Mouse (Mus musculus) heart, embryonic 13.5 days (tissue): ENCODE measurements around the gene Slc3a2. TPM values are rescaled to one million over a fixed set of nuclear protein-coding genes. Genes with fewer than 3 reads are reported as not detected.

Source experiments
- ATAC-seq: fragments of 200-750 bp; cut with Nextera tagmentation; 2 replicates; pipeline ENCODE4 v1.8.0; 2017; ENCODE audit warnings: moderate TSS enrichment; ENCODE audit not compliant: insufficient number of reproducible peaks, low FRiP score, low TSS enrichment; ENCODE audit errors: extremely low read depth
- H3K27ac ChIP-seq: fragments of 300-500 bp; sonication (generic); replicated peaks from 2 replicates; pipeline ENCODE4 v1.5.1; 2015; ENCODE audit warnings: moderate library complexity, mild to moderate bottlenecking, inconsistent platforms
- H3K27me3 ChIP-seq: fragments of 300-500 bp; sonication (generic); replicated peaks from 2 replicates; pipeline ENCODE4 v1.6.1; 2015; ENCODE audit warnings: mild to moderate bottlenecking, inconsistent platforms
- H3K36me3 ChIP-seq: fragments of 300-500 bp; sonication (generic); 2 replicates; pipeline ENCODE4 v1.6.1; 2015; ENCODE audit warnings: mild to moderate bottlenecking, inconsistent platforms
- H3K4me1 ChIP-seq: fragments of 300-500 bp; sonication (generic); 2 replicates; pipeline ENCODE4 v1.6.1; 2015; ENCODE audit warnings: inconsistent platforms
- H3K4me2 ChIP-seq: fragments of 300-500 bp; sonication (generic); 2 replicates; pipeline ENCODE4 v1.6.1; 2015; ENCODE audit warnings: inconsistent platforms, mild to moderate bottlenecking, moderate library complexity
- H3K4me3 ChIP-seq: fragments of 300-500 bp; sonication (generic); 2 replicates; pipeline ENCODE4 v1.5.1; 2015; ENCODE audit warnings: moderate library complexity, mild to moderate bottlenecking, inconsistent platforms
- H3K9ac ChIP-seq: fragments of 300-500 bp; sonication (generic); 2 replicates; pipeline ENCODE4 v1.6.1; 2015; ENCODE audit warnings: inconsistent platforms, mild to moderate bottlenecking, moderate library complexity
- H3K9me3 ChIP-seq: fragments of 300-500 bp; sonication (generic); 2 replicates; pipeline ENCODE4 v1.6.1; 2016; ENCODE audit warnings: inconsistent platforms
- WGBS: fragments of 180-500 bp; shearing (Covaris S2); methylation state at CpG from one replicate; pipeline ENCODE4 v1.1.7; 2015; ENCODE audit warnings: mixed read lengths; 5-methylcytosine and 5-hydroxymethylcytosine counted together
- polyA plus RNA-seq: library from polyadenylated mRNA; unstranded; fragments of >200 nt; fragmentation: Nextera tagmentation; extraction: Ambion mirVana; gene quantifications from 2 replicates; pipeline ENCODE4 v1.2.1, GENCODE M21; 2015

Slc3a2 gene
- polyA plus RNA-seq, 1 experiment from 2014 or later: 72.8 TPM

GRCm38 (mm10) chr19:8715868-8716766 is 7.1 kb downstream of the Slc3a2 start:
- Histone ChIP-seq H3K27ac (peak overlapping the region; percentile 36; the same call in 1 of the 2 replicates), H3K9me3 (no peaks in the 10 kb centered on the region), H3K27me3 (no peaks in the 10 kb centered on the region), H3K4me2 (peak overlapping the region; percentile 25), H3K36me3 (peaks cover 12% of the 10 kb centered on the region), H3K9ac (0 out of 2 replicates have a peak overlapping the region, but pooled peaks have one; percentile 19), H3K4me3 (peak overlapping the region; percentile 8; the same call in 1 of the 2 replicates), H3K4me1 (peaks cover 23% of the 10 kb centered on the region)
- ATAC-seq: no peak
- WGBS: 67% methylated on average over 10 of the region's 10 CpGs

GRCm38 (mm10) chr19:8714653-8715481 is 8.3 kb downstream of the Slc3a2 start:
- Histone ChIP-seq H3K36me3 (peaks cover 25% of the 10 kb centered on the region), H3K27me3 (no peaks in the 10 kb centered on the region), H3K4me1 (peaks cover 35% of the 10 kb centered on the region), H3K27ac (peak overlapping the region; percentile 62), H3K9ac (peak overlapping the region; percentile 24; the same call in 1 of the 2 replicates), H3K4me2 (peak overlapping the region; percentile 86), H3K9me3 (no peaks in the 10 kb centered on the region), H3K4me3 (peak overlapping the region; percentile 94; the same call in 1 of the 2 replicates)
- 66% methylated on average over 10 of the region's 10 CpGs for WGBS
- no peak for ATAC-seq

DNA sequence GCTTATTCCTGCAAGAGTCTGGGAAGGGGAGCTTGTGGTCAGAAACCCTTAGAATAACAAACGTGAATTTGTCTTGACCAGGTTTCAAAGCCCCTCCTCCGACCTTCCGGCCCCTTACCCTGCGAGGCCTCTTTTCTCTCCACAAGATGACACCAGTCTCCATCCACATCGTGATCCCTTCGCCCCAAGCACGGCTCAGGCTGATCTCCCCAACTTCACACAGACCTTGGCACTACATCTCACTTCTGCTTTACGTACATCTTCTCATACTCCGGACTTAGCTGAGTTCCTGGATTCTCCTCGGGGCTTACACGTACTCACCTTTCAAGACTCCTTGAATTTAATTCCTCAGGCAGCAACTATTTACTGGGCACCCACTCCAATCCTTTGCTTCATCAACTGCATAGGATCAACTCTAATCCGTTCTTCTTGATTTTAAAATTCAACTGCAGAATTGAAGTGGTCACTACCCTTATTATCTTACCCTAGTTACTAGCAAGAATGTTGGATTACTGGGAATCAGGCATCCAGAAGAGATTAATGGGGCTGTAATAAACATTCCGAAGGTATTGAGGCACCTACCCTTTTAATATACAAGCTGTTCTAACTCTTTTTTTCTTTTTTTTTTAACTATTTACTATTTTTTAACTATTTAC is 9.0 kb downstream of the Slc3a2 start:
- H3K36me3 ChIP-seq: peaks cover 32% of the 10 kb centered on the region
- H3K9ac ChIP-seq: peak overlapping the region; percentile 96
- H3K27ac ChIP-seq: peak overlapping the region; percentile 97
- no peaks in the 10 kb centered on the region for H3K9me3 ChIP-seq
- peak overlapping the region; percentile 94 for H3K4me3 ChIP-seq
- no peaks in the 10 kb centered on the region for H3K27me3 ChIP-seq
- 7% methylated on average over 13 of the region's 13 CpGs for WGBS
- ATAC-seq: no peak
- H3K4me1 ChIP-seq: peaks cover 35% of the 10 kb centered on the region
- H3K4me2 ChIP-seq: peak overlapping the region; percentile 86

DNA sequence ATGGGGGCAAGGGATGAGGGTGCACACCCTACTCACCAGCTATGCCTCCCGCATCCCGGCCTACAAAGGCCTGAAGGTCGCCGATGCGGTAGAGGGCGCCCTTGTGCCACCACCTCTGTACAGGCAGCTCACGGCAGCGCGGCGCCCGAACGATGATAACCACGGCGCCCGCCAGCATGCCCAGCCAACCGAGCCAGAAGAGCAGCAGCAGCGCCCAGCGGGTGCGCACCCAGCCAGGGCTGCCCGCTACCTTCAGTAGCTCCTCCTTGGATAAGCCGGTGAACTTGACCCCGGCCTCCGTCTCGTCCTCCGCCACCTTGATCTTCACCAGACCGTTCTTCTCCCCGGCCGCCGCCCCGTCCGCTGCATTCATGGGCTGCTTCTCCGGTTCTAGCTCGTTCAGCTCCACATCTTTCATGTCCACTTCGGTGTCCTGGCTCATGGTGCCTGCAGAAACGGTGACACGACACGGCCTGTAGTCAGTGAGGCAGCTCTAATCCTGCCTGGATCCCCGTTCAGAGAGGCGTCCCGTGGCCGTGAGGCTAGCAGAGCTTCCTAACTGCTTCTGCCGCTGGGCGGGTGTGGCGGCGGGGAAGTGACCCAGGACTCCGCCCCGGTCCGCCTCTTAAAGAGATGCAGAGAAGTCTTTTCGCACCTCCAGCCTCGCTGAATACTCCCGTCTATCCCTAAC is 9.7 kb downstream of the Slc3a2 start:
- under 1% methylated on average over 51 of the region's 51 CpGs for WGBS
- Histone ChIP-seq H3K4me2 (peak overlapping the region; percentile 86), H3K27ac (peak overlapping the region; percentile 97), H3K4me1 (peaks cover 35% of the 10 kb centered on the region), H3K27me3 (no peaks in the 10 kb centered on the region), H3K9me3 (no peaks in the 10 kb centered on the region), H3K9ac (peak overlapping the region; percentile 96), H3K4me3 (peak overlapping the region; percentile 94), H3K36me3 (peaks cover 39% of the 10 kb centered on the region)
- ATAC-seq: peak; percentile 85

DNA sequence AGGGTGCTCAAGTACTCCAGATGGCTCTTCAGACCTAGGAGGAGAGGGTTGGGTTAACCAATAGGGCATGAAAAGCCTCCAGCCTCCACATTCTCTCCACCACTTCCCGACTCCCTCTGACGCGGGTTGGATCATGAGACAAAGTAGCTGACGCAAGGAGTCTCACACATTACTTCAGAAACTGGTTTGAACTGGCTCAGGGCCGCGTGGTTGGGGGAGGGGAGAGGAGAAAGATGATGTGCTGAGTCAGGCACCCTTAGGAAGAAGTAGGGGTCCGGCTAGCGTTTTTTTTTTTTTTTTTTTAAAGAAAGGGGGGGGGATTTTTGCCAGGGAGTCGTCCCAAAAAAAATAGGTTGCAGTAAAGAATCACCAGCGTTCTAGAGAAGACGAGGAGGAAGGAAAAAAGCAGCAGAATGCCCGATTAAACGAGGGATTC is 10.3 kb downstream of the Slc3a2 start:
- Histone ChIP-seq H3K27ac (peak overlapping the region; percentile 97), H3K4me1 (peaks cover 35% of the 10 kb centered on the region), H3K9me3 (no peaks in the 10 kb centered on the region), H3K9ac (peak overlapping the region; percentile 96), H3K4me3 (peak overlapping the region; percentile 94), H3K36me3 (peaks cover 45% of the 10 kb centered on the region), H3K27me3 (no peaks in the 10 kb centered on the region), H3K4me2 (peak overlapping the region; percentile 86)
- under 1% methylated on average over 13 of the region's 13 CpGs for WGBS
- peak; percentile 66 for ATAC-seq

- ATAC-seq: no peak
- peak overlapping the region; percentile 94 for H3K4me3 ChIP-seq
- H3K27ac ChIP-seq: peak overlapping the region; percentile 97
- 50% methylated on average over 10 of the region's 10 CpGs for WGBS
- H3K36me3 ChIP-seq: peaks cover 51% of the 10 kb centered on the region
- H3K4me1 ChIP-seq: peaks cover 35% of the 10 kb centered on the region
- no peaks in the 10 kb centered on the region for H3K27me3 ChIP-seq
- no peaks in the 10 kb centered on the region for H3K9me3 ChIP-seq
- H3K9ac ChIP-seq: peak overlapping the region; percentile 96
- H3K4me2 ChIP-seq: peak overlapping the region; percentile 86
Measured at GRCm38 (mm10) chr19:8711949-8712869, 11.0 kb downstream of the Slc3a2 start.

DNA sequence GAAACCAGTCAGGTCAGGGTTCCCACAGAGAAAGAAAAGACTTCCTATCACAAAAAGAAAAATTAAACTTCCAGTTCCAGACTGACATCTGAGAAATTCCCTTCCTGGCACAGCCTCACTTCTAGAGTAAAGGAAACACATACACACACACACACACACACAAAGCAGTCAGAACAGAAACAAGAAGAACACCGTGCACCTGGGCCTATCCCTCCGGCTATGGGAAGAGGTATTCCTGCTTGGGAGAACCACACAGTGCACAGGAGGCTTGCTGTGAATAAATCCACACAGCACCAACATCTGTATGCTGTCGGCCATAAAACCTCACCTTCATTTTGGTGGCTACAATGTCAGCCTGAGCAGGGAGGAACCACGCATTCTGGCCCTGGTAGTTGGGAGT is 11.7 kb downstream of the Slc3a2 start:
- Histone ChIP-seq H3K9me3 (no peaks in the 10 kb centered on the region), H3K4me1 (peaks cover 35% of the 10 kb centered on the region), H3K9ac (peak overlapping the region; percentile 96), H3K36me3 (peaks cover 57% of the 10 kb centered on the region), H3K27me3 (no peaks in the 10 kb centered on the region), H3K27ac (0 out of 2 replicates have a peak overlapping the region, but pooled peaks have one; percentile 97), H3K4me2 (peak overlapping the region; percentile 86), H3K4me3 (peak overlapping the region; percentile 94)
- 73% methylated on average over 4 of the region's 4 CpGs for WGBS
- no peak for ATAC-seq

DNA sequence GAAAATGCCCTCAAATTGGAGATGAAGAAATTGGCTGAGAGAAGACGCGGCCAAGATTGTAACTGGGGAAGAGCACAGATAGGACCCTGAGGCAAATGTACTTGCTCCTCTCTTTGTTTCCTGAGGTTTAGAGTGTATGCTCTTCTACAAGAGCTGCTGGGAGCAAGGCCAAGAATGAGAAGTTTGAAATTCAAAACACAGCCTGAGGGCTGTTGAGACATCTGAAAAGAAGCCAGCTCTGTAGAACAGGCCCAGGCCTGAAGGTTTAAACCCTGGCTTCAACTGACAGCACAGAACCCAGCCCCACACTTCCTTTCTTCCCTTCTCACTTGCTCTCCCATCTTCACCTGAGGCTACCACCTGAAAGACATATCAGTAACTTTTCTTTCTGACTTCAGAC is 13.1 kb downstream of the Slc3a2 start:
- Histone ChIP-seq H3K27me3 (no peaks in the 10 kb centered on the region), H3K4me1 (peaks cover 35% of the 10 kb centered on the region), H3K9me3 (no peaks in the 10 kb centered on the region), H3K4me3 (peak overlapping the region; percentile 94), H3K27ac (peak overlapping the region; percentile 29; the same call in 1 of the 2 replicates), H3K9ac (peak overlapping the region; percentile 15), H3K4me2 (peak overlapping the region; percentile 86), H3K36me3 (peaks cover 61% of the 10 kb centered on the region)
- ATAC-seq: no peak
- 88% methylated on average over 2 of the region's 2 CpGs for WGBS

GRCm38 (mm10) chr19:8708954-8709353 is 14.2 kb downstream of the Slc3a2 start:
- Histone ChIP-seq H3K27me3 (no peaks in the 10 kb centered on the region), H3K27ac (no peak overlapping the region), H3K4me2 (no peak overlapping the region), H3K36me3 (peaks cover 61% of the 10 kb centered on the region), H3K9me3 (no peaks in the 10 kb centered on the region), H3K4me3 (no peak overlapping the region), H3K4me1 (peaks cover 29% of the 10 kb centered on the region), H3K9ac (no peak overlapping the region)
- WGBS: 89% methylated on average over 8 of the region's 8 CpGs
- no peak for ATAC-seq
